Mouse (Mus musculus): ENCODE data around the gene Zfp189. TPM values are rescaled to one million over a fixed set of nuclear protein-coding genes. Genes with fewer than 3 reads are reported as not detected.
"Not testable (repeated sequence)": the region's sequence is repeated elsewhere in the genome, so short reads cannot be mapped to it uniquely, and the experiment has no call there.

The Zfp189 gene
- 3.3 and 4.6 TPM in 2 replicates for polyA plus RNA-seq (2012; rRNA removed)

- peak; percentile 79 for DNase-seq (ENCODE audit: low read depth)
Observed at GRCm38 (mm10) chr4:49520572-49521340, at the start of gene Zfp189, which contains the start of gene Mrpl50. Gene Zfp189 (plus strand): TSS chr4:49521176. Gene Mrpl50 (minus strand): TSS chr4:49521093.

GRCm38 (mm10) chr4:49473435-49474100 is 47.4 kb upstream of the Zfp189 start, which contains the start of gene Acnat1:
Gene Acnat1 (minus strand): TSS chr4:49473912.
- DNase-seq (ENCODE audit: low read depth) = no peak

GRCm38 (mm10) chr4:49474583-49474982 is 46.4 kb upstream of the Zfp189 start:
- DNase-seq (ENCODE audit: low read depth) = no peak

- DNase-seq (ENCODE audit: low read depth) = no peak
Observed at GRCm38 (mm10) chr4:49478118-49478877, 42.7 kb upstream of the Zfp189 start.

- DNase-seq (ENCODE audit: low read depth) = not testable (repeated sequence)
Observed at GRCm38 (mm10) chr4:49479035-49479434, 41.9 kb upstream of the Zfp189 start.

GRCm38 (mm10) chr4:49480104-49480760 is 40.7 kb upstream of the Zfp189 start:
- DNase-seq (ENCODE audit: low read depth) = no peak

GRCm38 (mm10) chr4:49480896-49481295 is 40.1 kb upstream of the Zfp189 start:
- no peak for DNase-seq (ENCODE audit: low read depth)

- peak; percentile 8 for DNase-seq (ENCODE audit: low read depth)
Observed at GRCm38 (mm10) chr4:49485442-49485841, 35.5 kb upstream of the Zfp189 start.

GRCm38 (mm10) chr4:49485934-49486650 is 34.9 kb upstream of the Zfp189 start:
- not testable (repeated sequence) for DNase-seq (ENCODE audit: low read depth)

- DNase-seq (ENCODE audit: low read depth) = no peak
Observed at GRCm38 (mm10) chr4:49503563-49503962, 17.4 kb upstream of the Zfp189 start.

- DNase-seq (ENCODE audit: low read depth) = no peak
Observed at GRCm38 (mm10) chr4:49506386-49506785, 14.6 kb upstream of the Zfp189 start, which contains the start of gene Baat. Gene Baat (minus strand): TSS chr4:49506557.

GRCm38 (mm10) chr4:49509183-49509582 is 11.8 kb upstream of the Zfp189 start:
- no peak for DNase-seq (ENCODE audit: low read depth)

GRCm38 (mm10) chr4:49510236-49510835 is 10.6 kb upstream of the Zfp189 start:
- DNase-seq (ENCODE audit: low read depth) = not testable (repeated sequence)

- no peak for DNase-seq (ENCODE audit: low read depth)
Observed at GRCm38 (mm10) chr4:49512636-49513035, 8.3 kb upstream of the Zfp189 start.

- no peak for DNase-seq (ENCODE audit: low read depth)
Observed at GRCm38 (mm10) chr4:49514441-49514840, 6.5 kb upstream of the Zfp189 start.

GRCm38 (mm10) chr4:49519476-49519875 is 1.5 kb upstream of the Zfp189 start:
- no peak for DNase-seq (ENCODE audit: low read depth)

- DNase-seq (ENCODE audit: low read depth) = no peak
Observed at GRCm38 (mm10) chr4:49521346-49521745, 370 bp downstream of the Zfp189 start.

- DNase-seq (ENCODE audit: low read depth) = no peak
Observed at GRCm38 (mm10) chr4:49522576-49522975, 1.6 kb downstream of the Zfp189 start.

GRCm38 (mm10) chr4:49535036-49535435 is 14.1 kb downstream of the Zfp189 start:
- no peak for DNase-seq (ENCODE audit: low read depth)

GRCm38 (mm10) chr4:49535675-49536294 is 14.8 kb downstream of the Zfp189 start:
- DNase-seq (ENCODE audit: low read depth) = no peak

Data from gonadal fat pad, adult 2 months (tissue).